Mouse (Mus musculus) mouse trophoblast stem cell (cell line): Measurements from ENCODE around the gene 2900011O08Rik.

ENCODE experiments used
- in situ Hi-C, 2 experiments: fragments of 300-500 bp; cut with MseI, MboI; formaldehyde crosslinking; loops; 2 replicates in 1 of 2; 3 replicates in 1 of 2; pipeline ENCODE4 v1.15.1; 2025

The 2900011O08Rik gene

GRCm38 (mm10) chr16:14131838-14132237, 145.4 kb downstream of the 2900011O08Rik start:
- in situ Hi-C loops = no loop called here

- in situ Hi-C loops = no loop called here
Observed at GRCm38 (mm10) chr16:14135014-14135413, 148.6 kb downstream of the 2900011O08Rik start.

- in situ Hi-C loops = no loop called here
Observed at GRCm38 (mm10) chr16:14137976-14138561, 151.7 kb downstream of the 2900011O08Rik start.

GRCm38 (mm10) chr16:14139106-14139505, 152.7 kb downstream of the 2900011O08Rik start:
- in situ Hi-C loops = no loop called here

GRCm38 (mm10) chr16:14143298-14143697, 156.9 kb downstream of the 2900011O08Rik start:
- in situ Hi-C loops = no loop called here

GRCm38 (mm10) chr16:14147712-14148111, 161.3 kb downstream of the 2900011O08Rik start:
- in situ Hi-C loops = no loop called here
